Mouse (Mus musculus) thymus, adult 2 months (tissue): ENCODE data around the gene Hoxa7.

Experiments
- CTCF ChIP-seq: fragments of 200-500 bp; IDR thresholded peaks from 2 replicates; pipeline ENCODE4 v1.5.1; 2012; ENCODE audit warnings: mild to moderate bottlenecking, control low read depth, low read length, moderate library complexity, borderline replicate concordance; ENCODE audit not compliant: control insufficient read depth, poor library complexity, insufficient read depth; ENCODE audit errors: extremely low read depth
- POLR2A ChIP-seq: fragments of 200-500 bp; IDR thresholded peaks from 2 replicates; pipeline ENCODE4 v1.6.1; 2012; ENCODE audit warnings: mild to moderate bottlenecking, low read length, control low read depth, moderate library complexity; ENCODE audit not compliant: control insufficient read depth, poor library complexity, insufficient read depth; ENCODE audit errors: extremely low read depth

DNA sequence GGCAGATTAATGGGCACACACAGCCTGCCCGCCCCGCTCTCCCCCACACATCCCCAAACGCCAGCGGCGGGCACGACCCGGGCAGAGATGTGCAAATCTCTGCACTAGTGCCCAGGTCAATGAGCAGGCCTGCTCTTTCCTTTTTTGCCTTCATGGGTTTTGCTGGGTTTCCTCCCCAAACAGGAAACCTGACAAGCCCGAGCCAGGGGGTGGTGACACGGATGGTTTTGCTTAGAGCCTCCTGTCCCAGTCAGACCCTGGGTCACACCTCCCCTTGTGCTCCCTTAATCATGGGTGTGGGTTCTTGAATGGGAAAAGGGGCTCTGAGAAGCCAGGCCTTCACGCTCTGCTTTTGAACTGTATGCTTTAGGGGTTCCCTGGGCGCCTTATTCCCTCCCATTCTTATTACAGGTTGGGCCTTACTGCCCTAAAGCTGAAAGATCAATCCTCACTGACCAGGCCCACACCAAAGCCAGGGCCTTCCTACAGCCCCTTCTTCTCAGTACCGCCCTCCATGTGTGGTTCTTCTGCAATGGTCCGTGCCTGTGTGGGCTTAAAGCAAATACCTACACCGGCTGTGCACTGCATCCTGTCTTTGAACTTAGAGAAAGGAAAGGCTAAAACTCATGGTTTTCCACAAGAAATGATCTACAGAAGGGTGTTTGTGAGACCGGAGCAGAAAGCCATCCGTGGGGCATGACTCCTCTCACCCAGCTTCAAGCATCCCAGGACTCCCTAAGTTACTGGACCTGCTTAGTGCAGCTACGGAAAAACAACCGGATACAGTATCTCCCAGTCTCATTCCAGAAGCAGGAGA lies 12.6 kb downstream of the Hoxa7 start:
- TF ChIP-seq POLR2A (no peak), CTCF (no peak)
